Mouse (Mus musculus): ENCODE data around the gene Ormdl3. TPM values are rescaled to one million over a fixed set of nuclear protein-coding genes. Genes with fewer than 3 reads are reported as not detected.
"Not testable (repeated sequence)": the region's sequence is repeated elsewhere in the genome, so short reads cannot be mapped to it uniquely, and the experiment has no call there.

Gene Ormdl3
- 54.6 and 57.1 TPM in 2 replicates for polyA plus RNA-seq (2012; rRNA removed)

DNA sequence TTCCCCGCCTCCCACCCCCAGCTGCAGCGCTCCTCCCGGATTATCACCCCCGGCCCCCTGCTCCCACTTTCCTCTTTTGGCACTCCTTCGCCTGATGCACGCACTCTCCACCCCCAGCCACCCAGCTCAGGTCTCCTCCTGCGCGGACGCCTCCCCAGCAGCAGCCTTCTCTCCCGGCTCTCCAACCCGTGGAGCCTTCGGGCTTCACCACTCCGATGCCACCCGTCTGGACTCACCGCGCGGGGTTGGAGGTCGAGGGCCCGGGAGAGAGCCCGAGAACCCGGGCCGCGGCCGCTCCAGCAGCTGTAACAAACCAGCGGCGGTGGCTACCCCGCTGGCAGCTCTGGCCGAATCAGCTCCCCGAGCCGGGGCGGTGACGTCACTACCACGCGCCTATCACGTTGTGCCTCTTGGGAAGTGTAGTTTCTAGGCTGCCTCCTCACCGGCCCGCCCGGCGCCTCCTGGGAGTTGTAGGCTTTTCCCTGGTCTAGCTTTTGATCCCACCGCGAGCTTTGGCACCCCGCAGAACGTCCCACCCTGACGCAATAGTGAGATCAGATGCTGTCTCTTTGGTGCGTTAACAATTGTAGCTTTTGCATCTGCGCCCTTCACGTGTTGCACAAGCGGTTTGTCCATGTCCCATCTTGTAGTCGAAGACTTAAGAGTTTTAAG lies at the start of gene Ormdl3:
Gene Ormdl3, minus strand, starts transcription at position 477 of the 672 bp plus-strand sequence.
- peak; percentile 96 to 99 for DNase-seq (ENCODE audit: extremely low spot score in 1 of 2, low spot score in 1 of 2)

DNA sequence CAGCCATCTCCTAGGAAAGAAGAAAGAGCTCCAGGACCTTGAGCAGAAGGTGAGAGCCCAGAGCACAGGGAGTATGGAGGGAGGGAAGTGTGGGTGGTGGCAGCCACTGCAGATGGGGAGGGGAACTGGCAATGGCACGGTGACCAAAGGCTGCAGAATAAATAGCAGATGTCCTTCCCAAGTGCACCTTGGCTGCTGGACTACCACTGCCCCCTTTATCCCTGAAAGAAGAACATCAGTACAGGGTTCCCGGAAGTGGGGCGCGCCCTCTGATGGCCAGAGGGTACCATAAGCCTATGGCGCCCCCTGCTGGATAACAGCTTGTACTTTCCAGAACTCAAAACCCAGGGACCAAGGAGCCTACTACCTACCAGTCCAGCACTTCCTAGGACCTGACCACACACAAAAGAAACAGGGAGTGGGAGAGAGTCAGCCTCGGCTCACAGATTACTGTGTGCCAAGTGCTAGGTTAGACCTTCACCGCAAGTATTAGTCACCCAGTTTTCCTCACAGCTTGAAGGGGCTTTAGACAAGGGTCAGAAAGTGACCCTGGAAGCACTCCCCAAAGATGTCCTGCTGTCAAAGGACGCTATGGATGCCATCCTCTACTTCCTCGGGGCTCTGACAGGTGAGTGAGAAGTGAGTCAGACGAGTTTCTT lies 48.3 kb upstream of the Ormdl3 start:
- DNase-seq (ENCODE audit: extremely low spot score in 1 of 2, low spot score in 1 of 2) = peak in 1 of 2 experiments; percentile 13

GRCm38 (mm10) chr11:98630646-98631045 lies 43.5 kb upstream of the Ormdl3 start:
- no peak for DNase-seq (ENCODE audit: extremely low spot score in 1 of 2, low spot score in 1 of 2)

GRCm38 (mm10) chr11:98628706-98629105 lies 41.5 kb upstream of the Ormdl3 start:
- DNase-seq (ENCODE audit: extremely low spot score in 1 of 2, low spot score in 1 of 2) = no peak

GRCm38 (mm10) chr11:98625611-98626410 lies 38.6 kb upstream of the Ormdl3 start, which contains the start of the genes Gm12355 and Gsdma3:
Gm12355 (minus strand) TSS chr11:98625661.
Gsdma3 (plus strand) TSS chr11:98626360.
- no peak for DNase-seq (ENCODE audit: extremely low spot score in 1 of 2, low spot score in 1 of 2)

DNA sequence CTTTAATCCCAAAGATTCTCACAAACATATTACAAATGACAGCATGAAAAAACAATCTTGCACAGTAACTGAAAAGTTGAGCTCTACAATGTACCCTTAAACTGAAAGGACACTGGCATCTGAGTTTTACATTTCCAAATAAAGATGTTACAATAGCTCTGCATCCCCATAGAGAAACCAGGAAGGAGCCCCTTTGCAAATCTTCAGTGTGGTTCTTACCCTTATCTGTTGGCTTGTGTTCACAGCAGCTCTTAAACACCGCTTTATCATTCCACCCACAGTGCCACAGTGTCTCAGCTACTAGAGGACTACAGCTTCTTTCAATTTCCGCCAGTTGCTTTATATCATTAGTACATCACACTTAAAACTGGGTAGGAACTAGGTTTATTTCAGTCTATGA lies 37.2 kb upstream of the Ormdl3 start:
- DNase-seq (ENCODE audit: extremely low spot score in 1 of 2, low spot score in 1 of 2) = not testable (repeated sequence)

DNA sequence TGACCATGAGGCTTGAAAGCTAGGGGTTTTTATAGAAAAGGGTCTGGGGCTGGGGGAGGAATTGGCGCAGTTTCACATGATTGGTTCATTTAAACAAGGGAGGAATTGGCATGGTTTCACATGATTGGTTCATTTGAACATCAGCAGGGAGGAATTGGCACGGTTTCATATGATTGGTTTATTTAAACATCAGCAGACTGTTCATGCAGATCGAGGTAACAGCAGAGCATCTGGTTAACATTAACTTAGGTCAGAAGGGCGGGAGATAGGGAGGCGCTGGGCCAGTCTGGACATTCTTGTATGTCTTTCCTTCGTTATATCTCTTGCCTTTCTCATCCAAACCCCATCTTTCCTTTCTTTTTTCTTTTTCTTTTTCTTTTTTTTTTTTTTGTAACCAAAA lies 36.8 kb upstream of the Ormdl3 start:
- not testable (repeated sequence) for DNase-seq (ENCODE audit: extremely low spot score in 1 of 2, low spot score in 1 of 2)

DNA sequence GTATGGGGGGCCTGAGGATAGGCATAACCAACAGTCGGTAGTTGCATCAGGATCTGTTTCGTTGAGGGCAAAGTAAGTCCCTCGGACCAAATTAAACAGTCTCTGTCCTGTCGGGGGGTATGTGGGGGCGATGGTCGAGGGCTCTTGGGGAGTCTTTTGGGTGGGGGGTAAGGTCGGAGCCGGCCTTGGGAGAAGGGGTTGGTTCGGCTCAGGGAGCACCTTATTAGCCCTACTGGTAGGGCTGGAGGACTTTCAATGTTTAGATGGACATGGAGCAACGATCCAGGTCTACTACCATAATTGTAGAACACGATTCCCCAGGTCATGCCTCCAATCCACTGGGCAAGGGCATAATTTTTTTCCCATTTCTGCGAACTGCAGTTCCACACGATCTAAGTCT lies 33.6 kb upstream of the Ormdl3 start:
- no peak for DNase-seq (ENCODE audit: extremely low spot score in 1 of 2, low spot score in 1 of 2)

DNA sequence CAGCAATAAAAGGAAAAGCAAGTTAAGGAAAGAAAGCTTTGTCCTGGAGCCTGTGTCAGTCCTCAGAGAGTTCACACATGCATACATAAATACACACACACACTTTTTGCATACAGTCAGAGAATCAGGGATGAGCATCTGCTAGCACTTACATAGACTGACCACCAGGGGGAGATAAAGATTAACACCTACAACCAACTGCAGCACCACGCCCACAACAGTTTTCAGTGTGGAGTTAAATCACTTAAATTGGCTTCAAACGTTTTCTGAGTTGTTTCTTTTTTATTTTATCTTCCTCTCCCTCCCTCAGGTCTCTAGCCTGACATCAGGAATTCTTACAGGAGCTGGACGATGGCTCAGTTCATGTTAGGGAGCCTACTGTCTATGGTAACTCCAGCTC lies 19.6 kb upstream of the Ormdl3 start:
- DNase-seq (ENCODE audit: extremely low spot score in 1 of 2, low spot score in 1 of 2) = peak in 1 of 2 experiments; percentile 63

- DNase-seq (ENCODE audit: extremely low spot score in 1 of 2, low spot score in 1 of 2) = not testable (repeated sequence)
These were observed 17.7 kb upstream of the Ormdl3 start for GRCm38 (mm10) chr11:98604911-98605310.

- no peak for DNase-seq (ENCODE audit: extremely low spot score in 1 of 2, low spot score in 1 of 2)
These were observed 16.8 kb upstream of the Ormdl3 start for GRCm38 (mm10) chr11:98603953-98604352.

GRCm38 (mm10) chr11:98602090-98602690 lies 15.0 kb upstream of the Ormdl3 start:
- DNase-seq (ENCODE audit: extremely low spot score in 1 of 2, low spot score in 1 of 2) = no peak

DNA sequence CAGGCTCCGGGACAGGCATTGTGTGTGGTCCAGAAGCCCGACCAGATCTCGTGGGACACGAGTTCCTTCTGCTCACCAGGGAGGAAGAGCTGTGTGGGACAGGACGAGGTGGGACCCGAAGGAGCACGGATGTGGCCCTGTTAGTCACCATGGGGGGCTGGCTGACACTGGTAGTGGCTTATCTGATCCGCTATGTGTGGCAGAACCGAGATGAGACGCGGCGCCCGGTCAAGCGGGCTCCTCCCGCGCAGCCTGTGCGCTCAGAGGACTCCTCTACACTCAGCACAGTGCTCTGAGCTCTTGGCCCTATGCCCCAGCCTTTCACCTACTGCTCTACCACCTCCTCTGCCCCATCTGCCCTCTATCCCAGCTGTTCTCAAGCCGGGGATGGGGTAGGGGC lies 12.1 kb upstream of the Ormdl3 start:
- DNase-seq (ENCODE audit: extremely low spot score in 1 of 2, low spot score in 1 of 2) = no peak

- no peak for DNase-seq (ENCODE audit: extremely low spot score in 1 of 2, low spot score in 1 of 2)
These were observed 11.7 kb upstream of the Ormdl3 start for GRCm38 (mm10) chr11:98598851-98599290.

DNA sequence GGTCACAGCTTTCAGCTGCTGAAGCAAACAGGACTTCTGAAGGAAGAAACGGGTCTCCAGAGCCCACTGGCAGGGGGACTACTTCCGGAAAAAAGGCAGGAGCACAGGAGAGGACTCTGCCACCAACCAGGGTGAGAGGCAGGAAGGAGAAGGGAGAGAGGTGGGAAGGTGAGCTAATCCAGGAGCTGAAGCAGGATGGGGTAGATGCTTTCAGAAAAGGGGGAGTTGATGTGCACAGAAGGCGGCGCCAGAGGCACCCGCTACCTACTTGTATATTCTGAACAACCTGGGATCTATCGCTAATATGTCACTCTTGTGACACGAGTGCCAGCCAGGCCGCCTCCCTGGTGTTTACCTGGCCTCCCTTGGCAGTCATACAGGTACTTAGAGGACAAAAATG lies 10.8 kb upstream of the Ormdl3 start, which contains the start of gene Lrrc3c:
Gene Lrrc3c, plus strand, starts transcription at position 301 of the 400 bp plus-strand sequence.
- no peak for DNase-seq (ENCODE audit: extremely low spot score in 1 of 2, low spot score in 1 of 2)

- peak in 1 of 2 experiments; percentile 25 for DNase-seq (ENCODE audit: extremely low spot score in 1 of 2, low spot score in 1 of 2)
These were observed 10.2 kb upstream of the Ormdl3 start for GRCm38 (mm10) chr11:98597363-98597762.

GRCm38 (mm10) chr11:98595955-98596354 lies 8.8 kb upstream of the Ormdl3 start:
- DNase-seq (ENCODE audit: extremely low spot score in 1 of 2, low spot score in 1 of 2) = no peak

DNA sequence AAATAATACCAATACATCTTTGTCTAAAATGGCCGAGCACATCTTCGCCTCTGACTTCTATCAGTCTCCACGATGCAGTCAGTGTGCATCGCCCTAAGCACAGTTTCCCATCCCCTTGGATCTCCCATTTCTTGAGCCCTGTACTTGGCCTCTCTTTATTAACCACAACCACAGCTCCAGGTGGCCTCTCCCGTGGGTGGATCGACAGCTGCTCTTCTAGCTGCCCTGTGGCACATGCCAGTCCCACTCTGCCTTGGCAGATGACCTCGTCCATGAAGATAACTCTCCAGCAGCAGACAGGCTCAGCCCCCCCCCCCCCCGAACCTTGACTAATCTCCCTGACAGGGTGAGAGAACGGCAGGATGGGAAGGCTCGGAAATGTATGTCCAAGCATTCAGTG lies 8.3 kb upstream of the Ormdl3 start:
- DNase-seq (ENCODE audit: extremely low spot score in 1 of 2, low spot score in 1 of 2) = no peak

- no peak for DNase-seq (ENCODE audit: extremely low spot score in 1 of 2, low spot score in 1 of 2)
These were observed 7.9 kb upstream of the Ormdl3 start for GRCm38 (mm10) chr11:98595021-98595420.

DNA sequence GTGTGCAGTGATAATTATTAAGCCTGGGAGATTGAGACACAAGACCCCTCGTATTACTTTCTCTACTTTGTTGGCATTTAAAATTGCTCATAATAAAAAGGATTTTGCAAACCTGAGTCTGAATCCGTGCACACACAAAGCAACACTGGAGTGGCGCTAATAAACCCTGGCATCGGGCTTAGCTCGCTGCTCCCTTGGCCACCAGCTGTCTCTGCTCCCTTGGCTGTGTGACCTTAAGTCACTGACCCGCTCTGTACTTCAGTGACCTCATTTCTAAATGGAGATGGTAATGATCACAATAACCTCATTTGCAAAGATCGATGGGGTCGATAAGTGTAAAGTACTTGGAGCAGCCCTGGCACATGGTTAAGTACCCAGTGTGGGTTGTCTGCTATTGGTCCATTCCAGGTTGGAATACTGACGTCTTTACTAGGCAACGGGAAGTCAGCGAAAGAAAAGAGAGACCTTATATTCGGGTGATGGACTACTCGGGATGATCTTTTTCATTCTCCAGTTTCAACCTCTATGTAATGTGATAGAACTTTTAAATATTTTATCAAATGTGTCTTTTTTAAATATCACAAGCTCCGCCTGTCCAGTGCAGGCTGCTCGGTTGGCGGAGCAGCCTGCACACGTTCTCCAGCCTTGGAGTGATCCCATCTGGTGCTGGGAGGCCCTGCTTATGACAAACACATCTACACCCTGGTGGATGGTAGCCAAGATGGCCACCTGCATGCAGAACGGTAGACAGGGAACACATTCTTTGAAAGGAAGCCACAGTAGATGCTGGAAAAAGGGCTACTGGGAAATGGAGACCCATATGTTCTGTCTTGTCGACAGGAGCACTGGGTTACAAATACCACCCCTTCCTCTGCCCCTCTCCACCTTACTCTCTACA lies 3.6 kb upstream of the Ormdl3 start:
- no peak for DNase-seq (ENCODE audit: extremely low spot score in 1 of 2, low spot score in 1 of 2)

Measured in frontal cortex, adult 2 months (tissue).